Mouse (Mus musculus) B cell, adult 67 days (primary cell): ENCODE data around the gene Ank. TPM values are rescaled to one million over a fixed set of nuclear protein-coding genes. Genes with fewer than 3 reads are reported as not detected.

Source experiments
- total RNA-seq, 2 experiments: library from RNA; stranded (reverse); gene quantifications; 4 replicates each; pipeline ENCODE4 v1.2.4; 2023

Gene Ank
- 1 to 10 TPM; 5.3 to 6.1 TPM for total RNA-seq

DNA sequence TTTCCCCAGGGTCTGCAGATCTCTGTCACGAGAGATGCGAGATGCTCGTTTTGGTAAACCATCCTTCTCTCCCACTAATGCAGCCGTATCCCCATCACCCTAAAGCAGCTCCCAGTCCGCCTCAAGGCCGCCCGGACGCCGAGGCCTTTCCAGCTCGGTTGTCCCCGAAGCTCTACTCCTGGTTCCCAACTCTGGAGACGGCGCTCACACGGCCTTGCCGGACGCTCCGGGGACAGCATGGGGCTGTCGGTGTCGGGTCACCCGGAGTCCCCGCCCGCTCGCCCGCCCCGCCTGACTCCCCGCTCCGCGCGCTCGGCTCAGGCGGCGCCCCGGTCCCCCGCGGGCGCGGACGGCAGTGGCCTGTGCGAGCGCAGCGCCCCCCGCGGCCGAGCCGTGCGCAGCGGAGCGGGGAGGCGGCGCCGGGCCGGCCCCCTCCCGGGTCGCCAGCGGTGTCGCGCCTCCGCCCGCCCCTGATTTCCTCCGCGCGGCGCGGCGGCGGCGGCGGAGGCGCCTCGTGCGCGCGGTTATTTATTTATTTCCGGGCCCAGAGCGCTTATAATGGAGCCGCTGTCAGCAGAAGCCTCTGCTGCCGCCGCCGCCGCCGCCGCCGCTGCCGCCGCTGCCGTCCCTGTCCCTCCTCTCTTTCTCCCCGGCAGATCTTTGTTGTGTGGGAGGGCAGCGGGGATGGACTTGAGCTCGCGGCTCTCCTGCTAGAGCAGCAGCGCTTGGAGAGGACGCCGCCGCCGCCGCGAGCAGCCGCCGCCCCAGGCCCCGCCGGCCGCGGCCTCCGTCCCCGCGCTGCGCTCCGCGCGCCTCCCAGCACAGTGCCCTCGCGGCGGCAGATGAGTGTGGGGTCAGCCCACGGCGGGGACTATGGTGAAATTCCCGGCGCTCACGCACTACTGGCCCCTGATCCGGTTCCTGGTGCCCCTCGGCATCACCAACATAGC lies at the start of gene Ank:
TSS of gene Ank (plus strand) at position 547 of the 950 bp plus-strand sequence.

DNA sequence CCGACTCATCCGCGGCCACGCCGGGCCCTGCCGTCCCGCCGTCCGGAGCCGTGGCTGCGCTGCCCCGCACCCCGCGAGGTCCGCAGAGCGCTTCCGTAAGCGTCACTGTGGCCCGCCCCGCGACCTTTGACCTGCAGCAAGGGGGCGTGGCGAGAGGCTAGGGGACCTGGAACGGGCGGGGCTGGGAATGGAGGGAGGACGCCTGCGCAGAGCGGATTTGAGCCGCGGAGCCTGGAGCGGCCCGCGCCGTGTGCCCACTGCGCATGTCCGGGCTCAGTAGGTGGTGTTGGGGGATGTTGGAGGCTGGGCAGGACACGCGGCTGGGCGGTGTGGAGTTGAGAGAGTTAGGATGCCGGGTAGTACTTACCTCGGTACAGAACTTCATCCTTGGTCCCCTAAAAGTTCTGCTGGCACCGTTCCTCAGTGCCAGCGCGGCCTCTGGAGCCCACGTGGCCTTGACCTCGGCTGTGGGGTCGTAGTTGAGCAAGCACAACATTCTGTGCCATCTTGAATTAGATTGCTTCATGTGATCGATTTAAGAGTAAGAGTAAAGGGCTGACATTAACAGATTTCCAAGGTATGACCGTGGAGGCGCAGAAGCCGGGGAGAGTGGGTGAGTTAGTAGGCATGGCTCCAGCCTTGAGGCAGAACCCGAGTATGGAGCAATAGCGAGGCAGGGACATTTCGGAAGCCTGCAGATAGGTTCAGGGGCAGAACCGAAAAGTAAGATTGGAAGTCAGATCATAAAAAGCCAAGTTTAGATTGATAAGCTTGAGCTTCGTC lies 164.3 kb downstream of the Ank start, which contains the start of gene Otulin:
TSS of gene Otulin (minus strand) at position 93 of the 783 bp plus-strand sequence.

Other genes starting within 250 kb of the Ank start
- gene Otulin, start 164.0 kb downstream of the Ank start, total RNA-seq, result 100 to 1,000 TPM; 116 to 125 TPM
- 10 to 100 TPM; 24.1 to 31.0 TPM for gene Otulinl, start 214.9 kb downstream of the Ank start, total RNA-seq